Mouse (Mus musculus) T-cell, adult 2 months (primary cell): Measurements from ENCODE around the gene Sectm1b.
"Not testable (repeated sequence)": the region's sequence is repeated elsewhere in the genome, so short reads cannot be mapped to it uniquely, and the experiment has no call there.

Experiments used
- DNase-seq: peaks from one replicate; pipeline ENCODE4 v3.0.0; 2022; ENCODE audit warnings: low spot score

Gene Sectm1b

DNA sequence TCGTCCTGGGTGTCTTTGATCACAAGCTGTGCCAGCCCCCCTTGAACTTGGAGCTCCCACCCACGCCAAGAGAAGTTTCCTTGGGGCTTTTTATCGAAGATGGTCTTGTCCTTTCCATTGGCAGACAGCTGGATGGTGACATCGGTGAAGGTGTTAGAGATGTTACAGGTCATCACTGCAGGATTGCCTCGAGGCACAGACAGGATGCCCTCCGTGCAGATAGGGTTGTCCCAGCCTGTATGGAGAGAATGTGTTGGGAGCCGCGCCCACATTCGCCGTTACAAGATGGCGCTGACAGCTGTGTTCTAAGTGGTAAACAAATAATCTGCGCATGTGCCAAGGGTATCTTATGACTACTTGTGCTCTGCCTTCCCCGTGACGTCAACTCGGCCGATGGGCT, 6.3 kb upstream of the Sectm1b start:
- not testable (repeated sequence) for DNase-seq

DNA sequence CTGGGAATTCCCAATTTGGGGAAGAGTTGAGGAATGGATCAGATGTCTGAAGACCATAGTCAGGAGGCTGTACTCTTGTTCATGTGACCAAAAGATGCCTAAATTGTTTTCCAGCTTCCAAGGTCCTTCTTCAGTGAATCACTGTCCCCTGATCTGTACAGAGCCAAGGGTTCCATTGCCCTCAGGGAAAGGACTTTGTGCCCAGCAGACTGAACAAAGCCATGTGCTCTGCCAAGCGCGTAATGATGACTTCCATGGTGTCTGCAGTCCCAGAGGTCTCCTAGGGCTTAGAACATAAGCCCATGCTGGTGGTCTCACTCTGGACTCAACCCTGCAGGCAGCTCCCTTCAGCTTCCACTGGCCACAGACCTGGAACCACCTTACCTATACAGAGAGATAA, 4.5 kb upstream of the Sectm1b start:
- no peak for DNase-seq

DNA sequence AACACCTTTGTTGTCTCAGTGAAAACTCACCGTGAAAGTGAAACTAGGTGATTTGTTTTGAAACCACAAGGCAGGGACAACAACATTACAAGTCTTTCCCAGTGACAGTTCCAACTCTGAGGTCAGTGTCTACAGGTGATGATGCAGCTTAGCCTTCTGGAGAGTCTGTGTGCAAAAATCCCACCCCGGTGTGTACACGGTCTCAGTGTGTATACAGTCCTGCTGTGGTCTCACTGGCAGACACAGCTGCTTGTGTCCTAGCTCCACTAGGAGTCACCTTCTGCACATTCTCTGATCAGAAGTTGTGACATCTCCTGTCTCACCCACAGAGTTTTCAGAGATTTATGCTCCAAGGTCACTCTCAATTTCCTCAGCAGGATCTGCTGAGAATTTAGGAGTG, 828 bp upstream of the Sectm1b start:
- DNase-seq: peak; percentile 31

DNA sequence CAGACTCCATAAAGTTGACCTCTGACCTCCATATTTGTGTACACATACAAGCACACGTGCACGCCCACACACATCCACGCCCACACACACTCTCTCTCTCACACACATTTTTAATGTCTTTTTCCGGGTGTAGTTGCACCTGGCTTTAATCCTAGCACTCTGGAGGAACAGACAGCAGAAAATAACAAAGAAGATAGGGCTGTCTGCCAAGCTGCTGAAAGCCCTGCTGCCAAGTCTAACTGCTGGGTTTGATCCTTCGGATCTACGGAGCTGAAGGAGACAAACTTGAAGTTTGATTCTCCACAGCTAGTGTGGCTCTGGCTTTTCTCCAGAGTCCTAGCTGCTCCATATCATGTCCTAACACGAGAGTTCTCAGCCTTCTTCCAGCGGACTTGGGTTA, 1.8 kb downstream of the Sectm1b start:
- no peak for DNase-seq

DNA sequence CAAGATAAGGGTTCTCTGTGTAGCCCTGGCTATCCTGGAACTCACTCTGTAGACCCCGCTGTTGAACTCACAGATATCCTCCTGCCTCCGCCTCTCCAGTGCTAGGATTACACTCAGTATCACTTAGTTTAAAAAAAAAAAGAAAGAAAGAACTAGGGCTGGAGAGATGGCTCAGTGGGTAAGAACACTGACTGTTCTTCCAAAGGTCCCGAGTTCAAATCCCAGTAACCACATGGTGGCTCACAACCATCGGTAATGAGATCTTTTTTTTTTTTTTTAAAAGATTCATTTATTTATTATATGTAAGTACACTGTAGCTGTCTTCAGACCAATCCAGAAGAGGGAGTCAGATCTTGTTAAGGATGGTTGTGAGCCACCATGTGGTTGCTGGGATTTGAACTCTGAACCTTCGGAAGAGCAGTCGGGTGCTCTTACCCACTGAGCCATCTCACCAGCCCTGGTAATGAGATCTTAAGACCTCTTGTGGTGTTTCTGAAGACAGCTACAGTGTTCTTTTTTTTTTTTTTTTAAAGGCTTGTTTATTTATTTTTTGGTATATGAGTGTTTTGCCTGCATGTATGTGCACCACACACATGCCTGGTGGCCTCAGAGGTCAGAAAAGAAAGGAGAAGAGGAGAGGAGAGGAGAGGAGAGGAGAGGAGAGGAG, 2.8 kb downstream of the Sectm1b start:
- not testable (repeated sequence) for DNase-seq

DNA sequence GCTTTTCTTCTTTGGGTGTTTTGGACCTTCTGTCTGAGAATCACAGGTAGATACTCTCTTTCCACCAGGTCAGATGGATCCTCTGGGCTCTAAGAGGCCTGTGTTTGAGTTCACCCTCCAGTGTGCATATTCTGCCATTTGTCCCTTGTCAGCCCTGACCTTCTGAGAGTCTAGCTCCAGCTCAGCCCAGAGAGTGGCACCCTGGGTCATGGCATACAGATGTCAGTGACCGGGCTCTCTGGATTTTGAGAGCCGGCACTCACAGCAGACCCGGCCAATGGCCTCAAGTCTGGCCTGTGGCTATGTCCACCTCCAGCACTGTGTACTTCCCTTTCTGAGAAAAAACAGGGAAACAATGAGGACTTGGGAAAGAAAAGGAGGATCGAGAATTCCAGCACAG, 3.9 kb downstream of the Sectm1b start:
- no peak for DNase-seq

DNA sequence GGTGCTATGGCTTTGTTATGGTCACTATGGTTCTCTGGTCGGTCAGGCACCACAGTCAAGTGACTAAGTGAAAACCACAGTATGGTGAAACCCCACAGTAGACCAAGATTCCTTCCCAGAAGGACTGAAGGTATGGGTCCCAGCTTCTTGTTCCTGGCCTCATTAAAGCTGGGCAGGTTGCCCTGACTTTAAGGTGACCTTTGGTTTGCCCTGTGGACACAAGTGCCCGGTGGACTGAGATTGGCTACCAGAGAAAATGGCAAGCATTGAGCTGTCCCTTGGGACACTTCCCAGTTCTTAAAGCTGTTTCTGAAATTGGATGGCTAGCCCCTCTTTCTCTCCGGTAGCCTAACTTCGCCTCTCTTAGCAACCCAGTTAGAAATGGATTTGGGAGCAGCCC, 4.4 kb downstream of the Sectm1b start:
- no peak for DNase-seq

DNA sequence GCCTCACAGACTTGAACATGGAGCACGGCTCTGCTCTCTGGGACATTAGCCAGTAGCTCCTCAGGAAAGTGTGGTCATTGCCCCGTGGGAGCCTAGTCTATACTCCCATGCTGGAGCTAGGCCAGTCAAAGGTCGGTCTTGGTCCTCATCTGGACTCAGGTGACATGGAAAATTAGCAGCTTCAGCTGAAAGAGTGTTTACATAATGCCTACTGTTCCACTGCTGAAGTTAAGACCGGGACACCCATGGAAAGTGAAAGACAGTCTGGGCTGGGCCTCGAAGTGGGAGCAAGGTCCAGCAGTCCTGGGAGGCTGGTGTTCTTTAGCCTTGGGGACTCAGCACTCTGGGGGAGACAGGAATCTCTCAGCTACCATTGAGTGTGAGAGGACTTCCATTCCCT, 5.2 kb downstream of the Sectm1b start:
- no peak for DNase-seq

DNA sequence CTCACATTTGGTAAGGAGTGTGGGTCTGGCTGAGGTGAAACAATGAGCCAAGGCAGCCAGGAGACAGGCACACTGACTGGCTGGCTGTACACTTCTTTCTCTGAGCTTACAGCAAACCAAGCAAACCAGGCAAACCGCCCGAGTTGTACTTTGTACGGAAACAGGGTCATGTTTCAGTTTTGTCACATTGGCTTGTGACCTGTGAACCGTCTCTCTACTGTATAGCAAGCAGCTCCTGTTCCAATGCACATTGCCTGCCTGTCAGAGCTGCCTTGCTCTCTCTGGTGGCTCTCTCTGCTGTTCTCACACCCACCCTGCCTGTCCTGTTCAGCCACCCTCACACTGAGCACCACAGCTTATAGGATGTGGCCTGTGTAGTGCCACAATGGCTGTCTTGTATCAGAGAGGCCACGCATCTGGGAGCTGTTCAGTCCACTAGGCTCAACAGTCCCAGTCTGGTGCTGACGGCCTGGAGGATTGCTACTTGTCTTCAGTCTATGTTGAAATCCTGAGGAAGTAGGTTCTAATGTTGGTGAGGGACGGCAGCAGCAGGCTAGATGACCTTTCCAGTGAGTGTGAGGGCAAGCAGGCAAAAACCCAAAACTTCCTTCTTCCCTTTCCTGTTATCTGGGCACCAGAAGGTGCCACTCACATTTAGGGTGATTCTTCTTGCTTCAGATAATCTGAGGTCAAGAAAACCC, 6.7 kb downstream of the Sectm1b start:
- no peak for DNase-seq

DNA sequence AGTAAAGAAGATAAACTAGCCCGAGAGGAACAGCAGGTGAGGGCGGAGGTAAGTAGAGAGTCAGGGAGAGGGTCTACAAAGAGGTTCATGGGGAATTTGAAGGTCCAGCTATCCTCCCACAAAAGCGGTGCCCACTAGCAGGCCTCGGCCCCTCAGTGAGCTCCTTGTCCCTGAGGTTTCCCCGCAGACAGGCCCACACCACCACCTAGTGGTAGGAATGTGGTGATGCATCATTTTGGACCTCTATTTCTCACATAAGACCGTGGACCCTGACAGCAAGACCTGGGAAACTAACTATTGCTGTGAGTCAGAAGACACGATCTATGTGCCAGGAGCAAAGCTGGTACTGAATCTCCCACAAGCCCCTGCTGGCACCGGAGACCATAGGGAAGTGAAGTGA, 9.8 kb downstream of the Sectm1b start:
- DNase-seq: peak; percentile 67

DNA sequence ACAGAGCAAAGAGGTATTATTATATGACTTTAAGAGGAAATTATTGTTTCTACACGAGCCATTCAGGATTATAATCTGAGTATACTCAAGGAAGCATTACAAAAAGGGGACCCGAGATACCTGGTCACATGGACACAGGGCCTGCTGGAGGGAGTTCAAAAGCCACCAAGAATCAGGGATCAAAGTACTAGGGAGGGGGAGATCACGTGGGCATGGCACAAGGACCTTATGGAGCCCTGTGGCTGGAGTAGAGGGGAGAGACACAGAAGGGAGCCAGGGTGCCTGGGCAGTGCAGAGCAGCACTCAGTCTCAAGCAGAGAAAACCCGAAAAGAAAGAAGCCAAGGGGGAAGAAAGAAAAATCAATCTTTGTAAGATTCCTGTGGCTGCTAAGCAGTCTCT, 11.0 kb downstream of the Sectm1b start:
- DNase-seq: no peak

DNA sequence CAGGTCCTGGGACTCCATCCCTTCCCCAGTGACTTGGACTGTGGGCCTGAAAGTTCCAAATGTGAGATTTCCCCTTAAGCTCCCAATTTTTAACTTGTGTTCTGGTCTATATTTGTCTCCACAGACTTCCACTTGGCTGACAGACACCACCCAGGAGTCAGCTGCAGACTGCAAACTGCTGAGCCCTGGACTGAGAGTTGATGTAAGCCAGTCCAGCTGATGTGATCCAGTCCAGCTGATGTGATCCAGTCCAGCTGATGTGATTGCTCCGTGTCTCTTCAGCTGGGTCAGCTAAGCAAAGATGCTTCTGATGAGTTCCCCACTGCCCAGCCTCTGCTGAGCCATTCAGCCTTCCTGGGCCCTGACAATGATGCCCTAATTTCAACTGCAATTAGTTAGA, 11.6 kb downstream of the Sectm1b start:
- DNase-seq: no peak

DNA sequence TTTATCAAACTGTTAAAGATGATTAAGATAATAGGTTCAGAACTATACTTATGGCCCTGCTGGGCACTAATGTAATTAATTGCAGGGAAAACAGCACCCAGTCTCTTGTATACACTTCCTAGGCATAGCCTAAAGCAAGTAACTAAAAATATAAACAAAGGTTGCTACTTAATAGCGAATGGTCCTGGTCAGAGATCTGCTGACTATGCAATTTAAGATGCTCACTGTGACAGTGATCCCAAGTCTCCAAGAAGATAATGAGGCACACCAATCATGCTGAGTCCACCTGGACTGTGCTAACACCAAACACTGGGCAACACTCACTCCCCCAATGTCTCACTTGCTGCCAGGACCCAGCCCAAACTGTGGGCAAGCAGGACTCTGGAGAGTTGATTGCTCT, 13.5 kb downstream of the Sectm1b start:
- no peak for DNase-seq

DNA sequence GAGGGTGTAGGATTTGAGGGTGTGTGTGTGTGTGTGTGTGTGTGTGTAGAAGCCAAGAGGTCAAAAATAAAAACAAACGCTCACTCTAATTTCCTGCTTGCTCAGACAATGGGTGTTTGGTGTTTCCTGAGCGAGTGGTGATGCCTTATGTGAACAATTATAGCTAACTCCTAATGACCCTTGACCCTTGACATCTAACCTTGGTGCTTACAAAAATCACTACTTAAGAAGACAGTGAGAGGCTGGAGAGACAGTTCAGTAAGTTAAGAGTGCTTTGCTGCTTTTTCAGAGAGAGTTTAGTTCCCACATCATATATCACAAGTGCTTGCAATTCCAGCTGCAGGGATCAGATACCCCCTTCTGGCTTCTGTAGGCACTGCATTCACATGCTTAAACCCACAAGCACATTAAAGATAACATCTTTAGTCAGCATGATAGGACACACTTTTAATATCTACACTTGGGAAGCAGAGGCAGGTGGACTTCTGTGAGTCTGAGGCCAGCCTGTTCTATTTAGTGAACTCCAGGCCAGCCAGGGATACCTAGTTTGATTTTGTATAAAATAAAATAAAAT, 15.5 kb downstream of the Sectm1b start:
- DNase-seq: no peak

DNA sequence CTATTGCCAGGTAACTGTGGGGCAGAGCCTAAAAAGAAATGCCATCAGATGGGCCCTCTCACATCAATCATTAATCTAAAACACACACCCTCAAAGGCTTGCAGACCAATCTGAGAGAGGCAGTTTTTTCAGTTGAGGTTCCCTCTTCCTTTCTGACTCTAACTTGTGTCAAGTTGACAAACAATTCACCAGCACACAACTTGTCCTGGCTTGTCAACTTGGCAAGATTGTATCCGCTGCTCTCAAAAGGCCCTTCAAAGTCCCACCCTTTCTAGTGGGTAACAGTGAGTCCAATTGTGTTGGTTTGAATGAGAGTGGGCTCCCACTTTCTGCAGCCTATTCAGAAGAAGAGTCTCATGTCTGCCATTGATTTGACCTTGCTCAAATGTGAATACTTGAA, 18.1 kb downstream of the Sectm1b start:
- DNase-seq: no peak

DNA sequence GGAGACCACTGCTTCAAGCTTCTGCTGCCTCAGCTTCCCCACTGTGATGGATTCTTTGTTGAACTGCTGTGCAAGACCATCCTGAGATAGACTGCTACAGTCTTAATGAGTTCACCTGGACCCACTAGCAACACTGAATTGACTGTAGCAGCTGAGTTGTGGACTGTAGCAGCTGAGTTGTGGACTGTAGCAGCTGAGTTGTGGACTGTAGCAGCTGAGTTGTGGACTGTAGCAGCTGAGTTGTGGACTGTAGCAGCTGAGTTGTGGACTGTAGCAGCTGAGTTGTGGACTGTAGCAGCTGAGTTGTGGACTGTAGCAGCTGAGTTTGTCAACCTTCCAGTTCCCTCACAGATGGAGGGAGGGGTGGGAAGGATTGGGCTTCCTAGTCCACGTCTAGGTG, 20.3 kb downstream of the Sectm1b start:
- DNase-seq: not testable (repeated sequence)

DNA sequence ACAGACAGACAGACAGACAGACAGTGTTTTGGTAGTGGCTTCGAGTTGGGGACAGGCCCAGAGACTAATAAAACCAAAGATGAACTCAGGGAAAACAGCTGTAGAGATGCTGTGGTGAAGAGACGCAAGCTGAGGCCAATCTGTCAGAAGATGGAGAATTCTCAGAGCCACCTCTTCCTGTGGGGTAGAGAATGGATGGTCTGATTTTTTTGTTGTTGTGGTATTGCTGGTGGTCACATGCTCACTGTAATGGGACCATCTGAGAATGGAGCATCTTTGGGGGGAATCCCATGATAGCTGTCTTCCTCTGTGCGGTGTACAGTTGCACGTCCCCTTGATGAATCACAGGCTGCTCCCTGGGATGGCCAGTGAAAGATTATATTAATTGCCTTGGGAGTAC, 20.9 kb downstream of the Sectm1b start:
- DNase-seq: no peak

DNA sequence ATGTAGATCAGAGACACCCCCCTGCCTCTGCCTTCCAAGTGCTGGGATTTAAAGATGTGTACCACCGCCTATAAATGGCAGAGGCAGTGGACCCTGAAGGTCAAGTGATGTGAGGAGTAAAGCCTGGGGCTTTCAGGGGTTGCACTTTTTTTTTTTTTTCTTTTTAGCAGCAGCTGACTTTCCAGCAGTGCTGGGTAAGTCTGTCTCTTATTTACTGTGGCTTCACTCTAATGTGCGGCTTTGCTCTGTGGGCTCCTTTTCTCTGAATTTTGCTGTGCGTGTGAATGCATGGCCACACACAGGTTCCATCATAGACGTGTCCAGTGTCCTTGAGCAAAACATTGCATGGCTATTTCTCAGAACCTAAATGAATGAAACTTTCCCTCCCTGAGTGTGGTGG, 21.7 kb downstream of the Sectm1b start:
- no peak for DNase-seq

DNA sequence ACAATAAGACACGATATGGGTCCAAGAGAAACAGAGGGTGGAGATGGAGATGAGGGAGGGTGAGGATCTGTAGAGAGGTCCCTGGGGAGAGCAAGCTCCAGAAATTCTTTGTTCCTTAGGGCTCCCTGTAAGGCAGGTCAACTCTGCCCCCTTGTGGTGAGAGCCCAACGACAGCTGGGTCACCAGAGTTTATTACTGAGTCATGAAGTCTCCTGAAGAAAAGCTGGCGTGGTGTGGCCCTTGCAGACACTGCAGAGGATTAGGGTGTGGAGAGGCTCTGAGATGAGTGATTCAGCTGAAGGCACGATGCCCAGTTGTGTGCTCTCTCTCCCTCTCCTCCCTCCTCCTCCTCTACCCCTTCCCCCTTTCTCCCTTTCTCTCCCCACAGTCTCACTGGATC, 22.2 kb downstream of the Sectm1b start:
- DNase-seq: peak; percentile 79

DNA sequence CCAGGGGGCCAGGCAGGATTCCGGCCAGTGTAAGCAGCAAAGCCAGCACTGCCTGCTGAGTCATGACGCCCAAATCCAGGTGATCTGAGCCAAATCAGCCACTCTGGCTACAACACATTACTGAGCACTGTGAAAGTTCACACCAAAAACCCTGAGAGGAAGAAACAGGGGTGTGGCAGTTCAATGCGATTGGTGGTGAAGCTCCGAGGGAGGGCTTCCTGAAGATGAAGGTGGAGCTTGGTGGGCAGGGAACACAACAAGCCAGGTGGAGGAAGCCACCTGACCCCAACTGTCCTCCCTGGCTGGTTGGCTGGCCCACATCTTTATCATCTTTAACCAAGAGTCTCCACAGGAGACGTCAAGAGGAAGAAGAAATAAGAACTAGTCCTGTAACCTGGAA, 24.1 kb downstream of the Sectm1b start, which contains the start of gene Cd7:
Gene Cd7, minus strand, starts transcription at position 117 of the 400 bp plus-strand sequence.
- peak; percentile 70 for DNase-seq

DNA sequence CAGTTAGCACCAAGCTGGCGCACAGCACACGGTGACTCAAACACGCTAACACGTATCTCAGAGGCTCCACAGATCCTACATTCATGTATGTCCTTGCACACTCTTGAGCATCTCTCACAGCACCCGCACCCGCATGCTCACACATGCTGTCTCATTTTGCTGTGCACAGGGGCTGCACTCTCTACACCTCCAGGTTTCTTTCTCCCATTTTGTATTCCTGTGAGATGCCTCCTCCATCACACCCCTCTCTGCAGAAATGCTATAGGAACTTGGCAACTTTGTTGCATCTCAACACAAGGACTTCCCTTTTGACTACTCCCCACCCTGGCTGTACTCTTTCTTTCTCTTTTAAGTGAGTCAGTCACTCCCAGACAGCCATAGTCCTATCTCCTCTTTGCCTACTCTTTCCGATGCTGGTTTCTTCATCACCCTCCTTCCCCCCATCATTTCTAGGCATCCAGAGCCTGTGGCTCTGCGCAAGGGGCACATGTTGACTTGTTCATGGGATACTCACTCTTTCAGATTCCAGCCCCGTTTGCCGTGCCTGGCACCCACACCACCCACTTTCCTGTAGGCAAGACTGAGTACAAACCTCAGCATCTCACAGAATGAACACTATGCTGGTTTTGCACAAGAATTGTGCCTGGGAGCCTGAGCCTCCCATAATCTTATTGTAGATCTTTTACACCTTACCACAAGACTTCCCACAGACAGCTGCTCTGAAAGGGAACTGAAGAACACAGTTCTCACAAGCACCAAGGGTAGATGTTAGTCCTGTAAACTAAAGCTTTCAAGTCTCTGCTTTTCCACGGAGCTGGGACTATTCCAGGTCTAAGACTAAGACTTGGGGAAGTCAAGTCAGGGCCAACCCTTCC, 24.8 kb downstream of the Sectm1b start:
- DNase-seq: peak; percentile 45

DNA sequence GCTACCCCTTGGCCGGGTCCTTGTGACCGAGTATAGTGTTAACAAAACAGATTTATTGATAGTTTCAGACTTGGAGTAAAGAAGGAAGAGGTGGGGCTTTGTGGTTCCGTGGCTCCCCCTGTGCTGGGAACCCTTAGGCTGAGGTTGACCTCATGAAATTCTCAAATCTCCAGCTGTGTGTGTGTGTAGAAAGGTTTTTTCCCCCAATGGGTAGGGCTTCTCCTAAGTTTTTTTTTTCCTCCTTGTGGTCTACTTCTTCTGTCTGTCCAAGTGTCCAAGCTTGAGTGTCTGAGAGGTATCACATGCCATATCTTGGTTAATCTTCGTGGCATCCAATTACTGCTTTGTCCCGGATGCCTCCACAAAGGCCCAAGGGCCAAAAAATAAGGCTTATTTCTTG, 30.3 kb downstream of the Sectm1b start:
- DNase-seq: no peak

DNA sequence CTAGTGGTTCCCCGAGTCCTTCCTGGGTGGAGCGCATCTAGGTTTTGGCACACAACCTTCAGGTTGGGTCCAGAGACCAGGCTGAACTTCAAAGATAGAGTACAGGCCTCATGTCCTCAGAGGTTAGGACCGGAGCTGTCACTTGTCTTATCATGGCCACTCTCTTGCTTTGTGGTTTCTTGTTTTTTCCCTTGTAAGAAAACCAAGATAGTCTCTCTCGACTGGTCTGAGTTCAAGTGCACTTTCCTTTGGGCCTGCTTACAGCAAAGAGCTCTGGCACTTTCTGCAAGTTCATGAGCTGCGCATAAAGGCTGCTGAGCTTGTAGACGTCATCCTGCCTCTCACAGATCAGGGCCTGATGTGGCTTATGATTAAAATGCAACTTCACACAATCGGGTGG, 36.1 kb downstream of the Sectm1b start:
- no peak for DNase-seq
